Mouse (Mus musculus) brain, embryonic 14.5 days (tissue): ENCODE data around the gene Gm20903. TPM values are rescaled to one million over a fixed set of nuclear protein-coding genes. Genes with fewer than 3 reads are reported as not detected.
"Not testable (repeated sequence)": the region's sequence is repeated elsewhere in the genome, so short reads cannot be mapped to it uniquely, and the experiment has no call there.

Source experiments
- DNase-seq: peaks from one replicate; pipeline ENCODE4 v3.0.0-alpha.2; 2011; ENCODE audit warnings: low read depth
- polyA plus RNA-seq: library from polyadenylated mRNA; depleted of rRNA; stranded (reverse); fragments of >200 nt; gene quantifications from 2 replicates; pipeline ENCODE4 v1.2.3, GENCODE M21; 2012; rRNA removed

Gene Gm20903
- polyA plus RNA-seq = not detected in 2 replicates

DNA sequence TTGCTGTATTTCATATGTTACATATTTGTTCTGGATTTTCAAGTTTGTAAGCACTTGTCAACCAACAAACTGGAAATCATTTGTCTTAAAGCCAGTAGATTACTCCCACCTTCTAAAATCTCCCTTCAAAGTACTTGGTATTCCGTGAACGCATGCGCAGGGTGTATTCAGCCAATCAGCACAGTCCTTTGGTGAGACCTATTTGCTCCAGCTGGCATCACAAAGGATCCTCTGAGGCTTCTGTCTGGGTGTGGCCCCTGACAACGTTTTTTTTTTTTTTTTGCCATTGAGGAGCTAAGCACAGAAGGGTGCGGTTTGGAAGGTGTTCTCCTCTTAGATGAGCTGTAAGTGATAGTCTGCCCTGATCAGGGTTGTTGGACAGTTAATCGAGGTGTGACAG is at the start of gene Gm20903:
Gm20903 (plus strand) TSS at position 301 of the 400 bp plus-strand sequence.
- DNase-seq = not testable (repeated sequence)
